12 mouse cellular contexts compared by ENCODE assay signal in the genomic region with DNA sequence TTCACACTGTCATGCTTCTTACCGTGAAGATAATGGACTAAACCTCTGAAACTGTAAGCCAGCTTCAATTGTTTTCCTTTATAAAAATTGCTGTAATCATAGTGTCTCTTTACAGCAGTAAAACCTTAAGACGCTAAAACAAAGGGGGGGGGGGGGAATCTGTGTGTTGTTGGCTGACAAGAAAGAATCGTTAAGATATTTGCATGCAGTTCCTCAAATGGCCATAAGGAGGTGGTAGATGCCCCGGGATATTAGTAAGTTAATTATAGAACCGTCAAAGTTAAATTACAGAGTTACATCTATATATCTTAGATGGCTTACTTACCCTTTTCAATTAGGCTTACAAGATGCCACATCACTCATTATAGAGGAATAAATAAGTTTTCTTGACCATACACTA. TPM values are rescaled to one million over a fixed set of nuclear protein-coding genes. Genes with fewer than 3 reads are reported as not detected.
DNase-seq lines count a peak whose midpoint lies in the region; ATAC-seq and TF ChIP-seq lines count a peak whose summit lies in the region.
"Had no signal": no experiment of that assay in that cellular context is flagged by ENCODE, and none has a peak within 500 bp of the region (broad histone marks: within the 10 kb centered on the region; RNA-seq: fewer than 3 reads in every experiment).

No protein-coding gene starts in this region.

- WGBS in hindbrain, embryonic 11.5 days = 1% methylated on average over 5 of the region's 5 CpGs
- 4% methylated on average over 5 of the region's 5 CpGs for whole genome bisulfite sequencing in hindbrain, embryonic 12.5 days
- WGBS in forebrain, embryonic 14.5 days = 2% methylated on average over 5 of the region's 5 CpGs
- WGBS in thymus, adult 2 months = 16% methylated on average over 5 of the region's 5 CpGs

- no peak overlapping the region for H3K9ac ChIP-seq in hindbrain, embryonic 11.5 days (ENCODE audit: low read depth, low read length)
- H3K9ac ChIP-seq in hindbrain, embryonic 12.5 days = no peak overlapping the region
- no peak overlapping the region for H3K9ac ChIP-seq in MEL (ENCODE audit: control insufficient read depth, low read depth, low read length, poor library complexity, severe bottlenecking)
- no peak overlapping the region for H3K9ac ChIP-seq in forebrain, embryonic 14.5 days (ENCODE audit: low read length)

- peak; percentile 51 for DNase-seq in hindbrain, embryonic 11.5 days (ENCODE audit: low spot score)
- DNase-seq in 3T3-L1 (ENCODE audit: low read depth, low spot score) (peak; percentile 66), MEL (ENCODE audit: low read depth, low spot score) (peak; percentile 89)
- peak; percentile 20 for DNase-seq in forebrain, embryonic 14.5 days (ENCODE audit: low spot score)
- no peak for DNase-seq in adrenal gland, postnatal 10 days
- DNase-seq in cerebellum, postnatal 4 days (ENCODE audit: low spot score in 2 of 2) = no peak
- DNase-seq in thymus, adult 2 months = no peak
- DNase-seq: adrenal gland, postnatal 14 days; heart, adult 11 months had no signal

- TF ChIP-seq RAD21 in MEL (IDR thresholded peaks at IDR 0.05; ENCODE audit: low read depth, low read length) = peak; percentile 34

- TF ChIP-seq CTCF in MEL (IDR thresholded peaks at IDR 0.05 in 2 of 3, conservative IDR thresholded peaks at IDR 0.05 in 1 of 3; ENCODE audit: control insufficient read depth in 1 of 3, insufficient read depth in 1 of 3, low read depth in 2 of 3, low read length in 3 of 3, poor library complexity in 1 of 3, severe bottlenecking in 1 of 3) = peak in 2 of 3 experiments; percentile 35 to 55; a peak in 4 of 6 replicates
- no peak for TF ChIP-seq CTCF in thymus, adult 2 months (IDR thresholded peaks at IDR 0.05; ENCODE audit: borderline replicate concordance, control insufficient read depth, extremely low read depth, insufficient read depth, low read length, poor library complexity)

- TF ChIP-seq EP300 in MEL (IDR thresholded peaks at IDR 0.05; ENCODE audit: low read depth in 1 of 2, low read length in 2 of 2) = no peak

- 0 out of 2 replicates have a peak overlapping the region, but pooled peaks have one; percentile 17 for H3K4me2 ChIP-seq in hindbrain, embryonic 11.5 days (replicated peaks; ENCODE audit: low read depth, low read length)
- no peak overlapping the region; the same call in 1 of the 2 replicates for H3K4me2 ChIP-seq in hindbrain, embryonic 12.5 days (replicated peaks)
- H3K4me2 ChIP-seq in forebrain, embryonic 14.5 days (ENCODE audit: low read length) = peak overlapping the region; percentile 54; the same call in 1 of the 2 replicates

- no peaks in the 10 kb centered on the region for H3K9me3 ChIP-seq in hindbrain, embryonic 11.5 days (ENCODE audit: control insufficient read depth, low read length)
- no peaks in the 10 kb centered on the region for H3K9me3 ChIP-seq in hindbrain, embryonic 12.5 days (replicated peaks)
- no peaks in the 10 kb centered on the region for H3K9me3 ChIP-seq in MEL (replicated peaks; ENCODE audit: insufficient read depth, low read length)
- no peaks in the 10 kb centered on the region for H3K9me3 ChIP-seq in forebrain, embryonic 14.5 days (replicated peaks; ENCODE audit: control insufficient read depth, low read length)

- H3K36me3 ChIP-seq in hindbrain, embryonic 11.5 days (ENCODE audit: control insufficient read depth, insufficient read depth, low read length) = no peaks in the 10 kb centered on the region
- H3K36me3 ChIP-seq in hindbrain, embryonic 12.5 days = no peaks in the 10 kb centered on the region
- no peaks in the 10 kb centered on the region; a peak in 1 of 4 replicates for H3K36me3 ChIP-seq in MEL (ENCODE audit: control insufficient read depth in 1 of 2, insufficient read depth in 2 of 2, low read length in 2 of 2)
- H3K36me3 ChIP-seq in forebrain, embryonic 14.5 days (ENCODE audit: control insufficient read depth, insufficient read depth, low read length) = no peaks in the 10 kb centered on the region
- H3K36me3 ChIP-seq in thymus, adult 2 months (ENCODE audit: control insufficient read depth, insufficient read depth, low read length) = no peaks in the 10 kb centered on the region

- H3K4me1 ChIP-seq in hindbrain, embryonic 11.5 days (replicated peaks; ENCODE audit: control insufficient read depth, insufficient read depth, low read length) = no peaks in the 10 kb centered on the region; the same call in 1 of the 2 replicates
- H3K4me1 ChIP-seq in hindbrain, embryonic 12.5 days = peaks cover 5% of the 10 kb centered on the region
- 0 out of 4 replicates have a peak, but pooled peaks cover 0 to 5% of the 10 kb centered on the region in 2 experiments for H3K4me1 ChIP-seq in MEL (ENCODE audit: control insufficient read depth in 1 of 2, insufficient read depth in 2 of 2, low read length in 2 of 2)
- H3K4me1 ChIP-seq in forebrain, embryonic 14.5 days (ENCODE audit: control insufficient read depth, insufficient read depth, low read length) = peaks cover 3% of the 10 kb centered on the region; the same call in 1 of the 2 replicates
- no peaks in the 10 kb centered on the region for H3K4me1 ChIP-seq in thymus, adult 2 months (replicated peaks; ENCODE audit: control insufficient read depth, insufficient read depth, low read length)

- no peak for ATAC-seq in hindbrain, embryonic 11.5 days (ENCODE audit: low FRiP score)
- no peak for ATAC-seq in hindbrain, embryonic 12.5 days (ENCODE audit: low FRiP score)
- no peak for ATAC-seq in forebrain, embryonic 14.5 days

- H3K4me3 ChIP-seq in hindbrain, embryonic 11.5 days (ENCODE audit: low read depth, low read length) = no peak overlapping the region; the same call in 1 of the 2 replicates
- no peak overlapping the region for H3K4me3 ChIP-seq in hindbrain, embryonic 12.5 days
- H3K4me3 ChIP-seq in MEL (ENCODE audit: control insufficient read depth in 1 of 2, insufficient read depth in 1 of 2, low read depth in 2 of 2, low read length in 2 of 2) = peak overlapping the region in 1 of 2 experiments; percentile 36; a peak in 3 of 4 replicates
- no peak overlapping the region for H3K4me3 ChIP-seq in forebrain, embryonic 14.5 days (ENCODE audit: low read depth, low read length)
- H3K4me3 ChIP-seq in thymus, adult 2 months (ENCODE audit: control insufficient read depth, insufficient read depth, low read length) = no peak overlapping the region

- H3K79me2 ChIP-seq in MEL (ENCODE audit: control insufficient read depth, insufficient read depth, low read length, poor library complexity) = no peaks in the 10 kb centered on the region

- TF ChIP-seq POLR2A in MEL (IDR thresholded peaks at IDR 0.05; ENCODE audit: control insufficient read depth in 1 of 2, insufficient read depth in 1 of 2, low read depth in 1 of 2, low read length in 2 of 2, poor library complexity in 1 of 2) = no peak
- no peak for TF ChIP-seq POLR2A in thymus, adult 2 months (IDR thresholded peaks at IDR 0.05; ENCODE audit: control insufficient read depth, extremely low read depth, insufficient read depth, low read length, poor library complexity)

- H3K27me3 ChIP-seq in hindbrain, embryonic 11.5 days (ENCODE audit: control insufficient read depth, insufficient read depth, low read length) = no peaks in the 10 kb centered on the region
- H3K27me3 ChIP-seq in hindbrain, embryonic 12.5 days = peaks cover 19% of the 10 kb centered on the region
- no peaks in the 10 kb centered on the region for H3K27me3 ChIP-seq in MEL (ENCODE audit: control insufficient read depth in 1 of 2, insufficient read depth in 2 of 2, low read length in 2 of 2)
- 0 out of 2 replicates have a peak, but pooled peaks cover 7% of the 10 kb centered on the region for H3K27me3 ChIP-seq in forebrain, embryonic 14.5 days (replicated peaks; ENCODE audit: control insufficient read depth, insufficient read depth, low read length)
- H3K27me3 ChIP-seq in thymus, adult 2 months (ENCODE audit: control insufficient read depth, insufficient read depth, low read length) = peaks cover 4% of the 10 kb centered on the region

- H3K27ac ChIP-seq in hindbrain, embryonic 11.5 days (ENCODE audit: low read depth, low read length) = no peak overlapping the region
- H3K27ac ChIP-seq in hindbrain, embryonic 12.5 days = no peak overlapping the region
- H3K27ac ChIP-seq in MEL (ENCODE audit: control insufficient read depth, low read depth, low read length) = no peak overlapping the region
- H3K27ac ChIP-seq in forebrain, embryonic 14.5 days (ENCODE audit: low read depth, low read length) = no peak overlapping the region
- H3K27ac ChIP-seq in thymus, adult 2 months (ENCODE audit: control insufficient read depth, insufficient read depth, low read length) = no peak overlapping the region

TF ChIP-seq in MEL, 35 proteins besides CTCF, POLR2A, EP300 and RAD21:
- TF ChIP-seq KAT2A (conservative IDR thresholded peaks at IDR 0.05; ENCODE audit: low read depth, low read length) = no peak
- no peak for TF ChIP-seq USF2 (IDR thresholded peaks at IDR 0.05; ENCODE audit: borderline replicate concordance in 1 of 2, insufficient read depth in 1 of 2, low read depth in 1 of 2, low read length in 2 of 2)
- TF ChIP-seq SMC3 (IDR thresholded peaks at IDR 0.05; ENCODE audit: low read depth, low read length) = peak; percentile 49

RNA-seq across cellular contexts. Expression of a gene that starts 50.8 kb away (rescaled TPM):
- polyA plus RNA-seq in hindbrain, embryonic 11.5 days (2014; fragmentation: Nextera tagmentation; extraction: Ambion mirVana) = not detected in 2 replicates
- polyA plus RNA-seq in hindbrain, embryonic 12.5 days (2016; fragmentation: Nextera tagmentation; extraction: Ambion mirVana) = not detected in 2 replicates
- not detected in 2 replicates for total RNA-seq in MEL (2012; rRNA removed)
- polyA plus RNA-seq in MEL (2012; ENCODE audit: insufficient read depth in 1 of 2, insufficient read length in 2 of 2, low read depth in 1 of 2, low replicate concordance in 2 of 2, missing spikeins in 1 of 2) = not detected
- not detected in 2 replicates for polyA plus RNA-seq in forebrain, embryonic 14.5 days (2014; fragmentation: Nextera tagmentation; extraction: Ambion mirVana)
- not detected for total RNA-seq in adrenal gland, postnatal 10 days (2021)
- not detected in 2 replicates for polyA plus RNA-seq in thymus, adult 2 months (2012; rRNA removed)
- total RNA-seq: adrenal gland, postnatal 14 days; layer of hippocampus, adult 8-10 months had no signal
- polyA plus RNA-seq: spleen, adult 2 months had no signal

Comparison
In these comparisons a context has a peak if more than half of its experiments do, and no peak if none do; other contexts are left out.
1. DNase-seq: peak in hindbrain, embryonic 11.5 days (single experiment), 3T3-L1 (single experiment), MEL (single experiment) and forebrain, embryonic 14.5 days (single experiment); none in adrenal gland, postnatal 10 days (single experiment), cerebellum, postnatal 4 days (0 of 2) and thymus, adult 2 months (single experiment).